Mouse (Mus musculus) myocyte (in vitro differentiated cells): Measurements from ENCODE around the gene Ift43.

Source experiments
- CEBPB ChIP-seq: IDR thresholded peaks from 2 replicates; pipeline ENCODE4 v1.6.1; 2011; ENCODE audit warnings: mild to moderate bottlenecking, moderate library complexity; ENCODE audit not compliant: poor library complexity, insufficient read depth, severe bottlenecking
- E2F4 ChIP-seq: IDR thresholded peaks from one replicate; pipeline ENCODE4 v1.6.1; 2011; ENCODE audit warnings: mild to moderate bottlenecking, control low read depth, moderate library complexity; ENCODE audit not compliant: insufficient read depth
- MAX ChIP-seq: IDR thresholded peaks from one replicate; pipeline ENCODE4 v1.6.1; 2011; ENCODE audit warnings: low read depth, mild to moderate bottlenecking, control low read depth
- MYOD1 ChIP-seq, 3 experiments: IDR thresholded peaks; one replicate each; pipeline ENCODE4 v1.6.1; 2011; ENCODE audit warnings: control low read depth in 2 of 3, low read depth in 2 of 3, mild to moderate bottlenecking in 2 of 3, moderate library complexity in 1 of 3; ENCODE audit not compliant: insufficient read length in 2 of 3, control insufficient read depth in 1 of 3
- POLR2A ChIP-seq: IDR thresholded peaks from one replicate; pipeline ENCODE4 v1.6.1; 2011; ENCODE audit warnings: low read depth, mild to moderate bottlenecking, control low read depth, moderate library complexity; ENCODE audit not compliant: insufficient read length
- POLR2AphosphoS2 ChIP-seq: IDR thresholded peaks from one replicate; pipeline ENCODE4 v1.6.1; 2011; ENCODE audit warnings: low read depth, control low read depth; ENCODE audit not compliant: insufficient read length
- REST ChIP-seq: IDR thresholded peaks from one replicate; pipeline ENCODE4 v1.6.1; 2011; ENCODE audit warnings: mild to moderate bottlenecking, control low read depth, moderate library complexity; ENCODE audit not compliant: insufficient read depth, insufficient read length
- SRF ChIP-seq: IDR thresholded peaks from one replicate; pipeline ENCODE4 v1.6.1; 2011; ENCODE audit warnings: low read depth; ENCODE audit not compliant: control insufficient read depth, insufficient read length
- TCF12 ChIP-seq: IDR thresholded peaks from one replicate; pipeline ENCODE4 v1.6.1; 2011; ENCODE audit warnings: mild to moderate bottlenecking, control low read depth; ENCODE audit not compliant: poor library complexity, insufficient read depth, severe bottlenecking
- TCF3 ChIP-seq: IDR thresholded peaks from one replicate; pipeline ENCODE4 v1.6.1; 2011; ENCODE audit warnings: low read depth, control low read depth; ENCODE audit not compliant: insufficient read length
- USF1 ChIP-seq: IDR thresholded peaks from one replicate; pipeline ENCODE4 v1.6.1; 2011; ENCODE audit warnings: low read depth, mild to moderate bottlenecking, control low read depth, moderate library complexity

DNA sequence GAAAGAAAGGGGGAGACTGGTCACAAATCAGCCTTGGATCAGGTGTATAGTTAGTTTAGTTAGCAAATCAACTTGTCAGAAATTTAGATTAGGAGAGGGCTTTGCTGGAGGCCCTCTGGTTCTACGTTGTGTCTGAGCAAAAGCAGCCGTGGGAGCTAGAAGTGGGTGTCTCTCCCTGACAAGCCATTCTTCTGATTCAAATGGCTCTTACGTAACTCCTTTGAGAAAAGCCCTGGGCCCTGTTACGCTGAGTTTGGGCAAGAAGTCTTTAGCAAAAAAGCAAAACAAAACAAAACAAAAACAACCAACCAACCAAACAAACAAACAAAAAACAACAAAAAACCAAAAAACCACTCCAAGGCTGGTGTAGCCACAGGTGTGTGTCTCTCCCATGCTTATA, 8.4 kb downstream of the Ift43 start:
- TF ChIP-seq TCF12 (no peak), E2F4 (no peak), POLR2A (no peak), CEBPB (no peak), MAX (no peak), REST (no peak), MYOD1 (IDR thresholded peaks at IDR 0.05; ENCODE audit: control insufficient read depth in 1 of 3, insufficient read length in 2 of 3, low read depth in 2 of 3) (no peak), SRF (no peak), USF1 (no peak), POLR2AphosphoS2 (no peak), TCF3 (no peak)
